Mouse (Mus musculus) regulatory T cell (primary cell): ENCODE measurements around the gene Rtcb.

ENCODE experiments used
- in situ Hi-C: fragments of 300-600 bp; cut with MboI, MseI; formaldehyde crosslinking; loops from one replicate; pipeline ENCODE4 v1.15.1; 2025; ENCODE audit warnings: high pct_unique_total_duplicates

Rtcb gene

DNA sequence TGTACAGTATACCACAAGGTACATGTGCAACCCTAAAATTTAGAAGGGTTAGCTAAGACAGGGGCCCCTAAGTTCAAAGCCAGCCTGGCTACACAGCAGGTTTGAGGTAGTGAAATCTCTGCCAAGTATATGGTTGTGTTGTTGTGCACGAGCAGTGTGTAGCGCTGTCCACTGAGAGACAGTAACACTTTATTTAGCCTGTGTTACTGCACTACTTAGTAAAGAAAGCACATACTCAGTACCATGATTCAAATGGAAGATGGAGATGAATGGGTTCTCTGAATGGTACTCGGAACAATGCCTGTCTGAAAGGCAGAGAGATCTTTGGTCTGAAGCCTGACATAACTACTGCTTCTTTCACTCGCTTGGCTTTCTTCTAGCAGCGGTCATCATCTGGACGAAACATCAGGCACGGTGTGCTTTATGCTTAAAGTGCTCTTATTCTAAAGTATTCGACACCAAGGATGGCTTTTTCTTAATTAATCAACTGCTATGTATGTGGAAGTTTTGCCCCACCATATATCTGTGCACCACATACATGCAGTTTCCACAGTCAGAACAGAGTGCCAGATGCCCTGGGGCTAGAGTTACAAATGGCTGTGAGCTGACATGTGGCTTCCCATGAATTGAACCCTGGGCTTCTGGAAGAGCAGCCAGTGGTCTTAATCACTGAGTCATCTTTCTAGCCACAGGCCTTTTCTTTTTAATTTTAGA lies 9.0 kb downstream of the Rtcb start:
- in situ Hi-C loops: no loop called here

DNA sequence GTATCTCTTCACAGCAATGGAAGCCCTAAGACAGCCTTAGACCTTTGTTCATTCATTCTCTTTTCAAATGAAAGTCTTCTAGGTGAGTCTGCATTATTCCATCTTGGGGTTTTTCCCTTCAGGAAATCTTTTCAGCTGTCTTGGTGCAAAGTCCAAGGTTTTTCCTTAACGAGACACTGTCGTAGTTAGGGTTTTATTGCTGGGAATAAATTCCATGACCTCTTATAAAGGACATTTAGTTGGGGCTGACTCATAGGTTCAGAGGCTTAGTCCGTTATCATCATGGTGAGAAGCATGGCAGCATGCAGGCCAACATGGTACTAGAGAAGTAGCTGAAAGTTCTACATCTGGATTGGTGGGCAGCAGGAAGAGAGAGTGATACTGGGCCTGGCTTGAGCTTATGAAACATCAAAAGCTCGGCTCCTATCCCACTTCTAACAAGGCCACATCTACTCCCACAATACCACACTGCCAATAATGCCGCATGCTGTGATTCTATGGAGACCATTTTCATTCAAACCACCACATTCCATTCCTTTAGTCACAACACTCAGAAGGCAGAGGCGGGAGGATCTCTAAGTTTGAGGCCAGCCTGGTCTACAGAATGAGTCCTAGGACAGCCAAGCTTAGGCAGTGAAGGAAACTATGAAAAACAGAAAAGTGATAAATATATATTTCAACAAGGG lies 21.2 kb downstream of the Rtcb start:
- in situ Hi-C loops: loop anchor here (5.0 kb wide), 2 partner anchors 754 to 776 kb away; no protein-coding TSS in a partner anchor

DNA sequence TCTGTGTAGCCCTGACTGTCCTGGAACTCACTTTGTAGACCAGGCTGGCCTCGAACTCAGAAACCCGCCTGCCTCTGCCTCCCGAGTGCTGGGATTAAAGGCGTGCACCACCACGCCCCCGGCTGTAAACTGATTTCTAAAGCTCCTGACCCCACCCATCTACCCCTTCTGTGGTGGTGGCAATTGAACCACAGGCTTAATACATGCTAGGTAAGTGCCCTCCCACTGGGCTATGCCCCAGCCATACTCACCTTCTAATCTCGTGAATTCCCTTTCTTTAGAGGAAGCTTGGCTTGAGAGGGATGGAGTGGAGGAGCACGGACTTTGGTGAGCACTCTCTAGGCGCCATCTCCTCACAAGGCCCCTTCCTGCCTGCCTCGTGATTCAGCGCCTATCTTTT lies 27.7 kb downstream of the Rtcb start:
- in situ Hi-C loops: no loop called here

DNA sequence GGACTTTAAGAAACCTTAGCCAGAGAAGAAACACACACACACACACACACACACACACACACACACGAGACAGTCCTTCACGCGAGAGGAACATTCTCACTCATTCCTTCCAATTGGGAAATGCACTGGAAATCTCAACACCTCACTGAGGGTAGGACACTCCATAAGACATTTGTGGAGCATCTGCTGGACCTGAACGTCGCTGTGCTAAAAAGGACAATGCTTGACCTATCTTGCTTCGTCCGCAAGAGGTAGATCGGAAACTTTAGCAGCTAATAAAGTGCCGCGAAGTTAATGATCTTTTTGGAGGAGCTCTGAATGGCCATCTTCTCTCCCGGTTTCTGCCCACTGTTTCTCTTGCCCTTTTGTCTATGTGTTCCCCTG lies 28.4 kb downstream of the Rtcb start:
- in situ Hi-C loops: no loop called here

DNA sequence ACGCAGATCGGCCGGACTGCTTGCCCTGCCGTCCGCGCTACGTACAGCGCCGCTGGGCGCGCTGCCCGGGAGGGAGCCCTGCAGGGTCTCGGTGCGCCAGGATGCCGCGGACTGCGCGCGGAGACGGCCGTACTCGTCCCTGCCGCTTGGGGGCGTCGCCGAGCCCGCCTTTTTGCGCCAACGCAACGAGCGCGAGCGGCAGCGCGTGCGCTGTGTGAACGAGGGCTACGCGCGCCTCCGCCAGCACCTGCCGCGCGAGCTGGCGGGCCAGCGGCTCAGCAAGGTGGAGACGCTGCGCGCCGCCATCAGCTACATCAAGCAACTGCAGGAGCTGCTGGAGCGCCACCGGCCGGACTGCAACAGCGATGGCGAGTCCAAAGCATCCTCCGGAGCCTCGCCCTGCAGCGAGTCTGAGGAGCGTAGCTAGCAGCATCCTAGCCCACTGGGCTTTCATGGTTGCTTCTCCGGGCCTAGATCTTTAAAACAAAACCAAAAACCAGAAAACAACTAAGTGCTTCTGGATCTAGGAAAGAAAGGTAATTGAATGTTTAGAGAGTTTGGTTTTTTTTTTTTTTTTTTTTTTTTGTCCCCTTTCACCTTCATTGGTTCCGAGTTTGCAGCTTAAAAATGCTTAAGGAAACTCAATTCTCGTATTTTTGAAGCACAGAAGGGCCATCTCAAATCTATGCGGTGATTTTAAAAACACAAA lies 29.0 kb downstream of the Rtcb start:
- in situ Hi-C loops: no loop called here

DNA sequence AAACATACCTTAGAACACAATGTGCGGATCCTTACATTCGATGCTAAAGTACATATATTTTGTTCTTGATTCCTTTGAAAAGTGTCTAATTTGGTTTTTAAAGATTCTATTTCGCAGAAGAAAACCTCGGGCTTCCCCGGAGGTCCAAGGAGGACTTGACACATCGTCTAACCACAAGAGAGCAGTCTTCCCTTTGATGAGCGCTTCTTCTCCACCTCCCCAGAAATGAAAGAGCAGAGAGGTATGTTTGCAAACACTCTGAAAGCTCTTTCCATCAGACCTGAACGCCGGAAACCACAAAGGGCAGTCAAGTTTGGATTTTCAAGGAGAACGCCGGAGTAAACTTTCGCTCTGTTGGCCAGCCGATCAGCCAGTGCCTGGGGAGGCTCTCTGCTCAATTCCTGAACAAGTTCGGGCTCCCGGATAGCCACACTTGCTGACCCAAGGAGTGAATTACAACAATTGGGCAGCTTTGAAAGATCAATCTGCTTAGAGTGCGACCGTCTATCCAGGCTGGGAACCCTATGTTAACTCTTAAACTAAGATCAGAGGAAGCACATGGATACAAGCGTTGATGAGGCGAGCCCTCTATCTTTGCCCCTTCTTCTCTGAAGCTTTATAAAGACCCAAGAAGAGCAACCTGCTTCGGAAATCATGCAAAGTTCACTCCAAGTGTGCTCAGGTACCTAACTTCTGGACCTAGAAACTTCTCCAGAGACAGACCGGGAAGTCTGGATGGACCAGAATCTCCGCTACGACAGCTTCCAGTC lies 29.8 kb downstream of the Rtcb start, which contains the start of gene Ascl4:
Ascl4 (plus strand) TSS at position 6 of the 770 bp plus-strand sequence.
- in situ Hi-C loops: no loop called here

DNA sequence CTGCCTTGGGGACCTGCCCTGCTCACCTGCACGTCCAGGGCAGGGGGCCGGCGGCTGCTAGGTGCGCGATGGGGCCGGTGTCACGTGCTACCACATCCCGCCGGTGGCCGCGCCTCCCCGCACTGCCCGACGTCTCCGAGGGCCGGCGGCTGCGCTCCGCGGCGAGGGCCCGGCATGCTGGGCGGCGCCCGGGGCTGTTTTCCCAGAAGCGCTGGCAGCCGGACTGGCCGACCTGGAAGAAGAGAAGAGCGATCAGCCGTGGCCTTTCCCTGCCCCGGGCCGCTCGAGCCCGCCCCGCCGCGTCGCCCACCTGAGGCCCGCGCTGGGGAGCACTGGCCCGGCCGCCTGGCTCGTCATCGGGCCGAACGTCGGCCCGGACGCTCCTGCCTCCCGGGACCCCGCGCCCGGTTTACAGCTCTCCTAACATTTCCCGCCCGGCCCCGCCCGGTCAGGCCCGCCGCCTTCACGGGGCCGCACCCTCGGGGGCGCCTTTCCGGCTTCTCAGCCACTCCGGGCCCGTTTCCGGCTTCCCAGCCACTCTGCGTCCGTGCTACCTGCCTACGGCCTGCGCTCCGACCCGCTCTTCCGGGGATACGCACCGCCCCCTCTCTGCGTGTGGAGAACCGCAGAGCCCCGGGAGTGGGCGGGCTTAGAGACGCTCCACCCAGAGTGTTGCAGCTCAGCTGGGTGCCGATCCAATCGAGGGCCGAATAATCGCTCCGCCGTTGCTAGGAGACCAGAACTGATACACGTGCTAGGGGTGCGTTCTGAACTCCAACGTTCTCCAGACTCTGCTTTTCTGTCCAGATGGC lies 40.9 kb downstream of the Rtcb start, which contains the start of gene Prdm4:
Prdm4 (minus strand) TSS at position 645 of the 812 bp plus-strand sequence.
- in situ Hi-C loops: no loop called here
